Mouse (Mus musculus): ENCODE data around the gene Acsf3. TPM values are rescaled to one million over a fixed set of nuclear protein-coding genes. Genes with fewer than 3 reads are reported as not detected.
A peak's percentile ranks its signal among the peaks of the same experiment; 100 is the strongest.

Gene Acsf3
- total RNA-seq, 4 experiments from 2014 or later: 10.5 to 13.1 (median 11.5) TPM

DNA sequence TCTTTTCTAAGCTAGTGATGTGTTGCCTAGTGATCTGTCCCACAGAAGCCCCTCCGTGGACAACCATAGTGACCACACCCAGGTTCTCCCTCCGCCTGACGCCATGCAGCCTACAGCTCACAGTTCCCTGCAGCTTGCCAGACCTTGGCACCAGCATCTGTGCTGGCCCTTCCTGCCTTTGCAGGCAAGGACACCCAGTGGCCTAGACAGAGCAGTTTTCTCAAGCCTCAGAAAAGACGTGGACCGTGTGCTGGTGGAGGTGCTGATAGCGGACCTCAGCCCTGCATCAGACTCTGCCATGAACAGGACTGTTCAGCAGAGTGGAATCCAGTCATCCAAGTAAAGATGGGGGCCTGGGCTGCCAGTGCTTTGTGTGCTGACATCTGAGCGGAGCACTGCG is 35.1 kb downstream of the Acsf3 start:
- DNase-seq (ENCODE audit: low spot score in 2 of 2): no peak

DNA sequence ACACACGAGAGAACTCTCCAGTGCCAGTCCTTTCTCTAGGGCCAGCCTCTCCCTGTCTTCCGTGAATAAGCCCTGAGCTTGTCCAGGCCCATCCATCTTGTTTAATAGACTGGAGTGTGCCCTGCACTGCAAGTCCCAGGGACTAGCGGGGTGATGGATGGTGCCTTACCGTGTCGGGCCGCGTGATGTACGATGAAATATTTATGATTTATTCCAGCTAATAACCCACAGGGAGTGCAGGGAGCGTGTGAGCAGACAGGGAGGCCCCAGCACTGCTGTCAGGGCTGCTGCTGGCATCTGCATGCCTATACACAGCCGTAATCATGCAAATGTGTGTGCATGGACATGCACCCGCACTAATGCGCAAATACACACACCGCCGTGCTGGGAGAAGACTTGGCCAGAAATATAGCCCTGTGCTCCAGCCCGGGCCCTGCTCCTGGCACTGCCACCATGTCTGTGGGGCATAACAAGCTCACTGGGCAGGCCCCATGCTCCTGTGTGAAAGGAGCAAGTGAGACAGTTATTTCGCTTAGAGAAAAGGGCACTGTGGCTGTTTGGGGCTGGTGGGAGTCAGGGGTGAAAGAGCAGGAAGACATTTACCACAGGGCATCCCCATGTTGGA is 36.7 kb downstream of the Acsf3 start:
- DNase-seq (ENCODE audit: low spot score in 2 of 2): no peak

DNA sequence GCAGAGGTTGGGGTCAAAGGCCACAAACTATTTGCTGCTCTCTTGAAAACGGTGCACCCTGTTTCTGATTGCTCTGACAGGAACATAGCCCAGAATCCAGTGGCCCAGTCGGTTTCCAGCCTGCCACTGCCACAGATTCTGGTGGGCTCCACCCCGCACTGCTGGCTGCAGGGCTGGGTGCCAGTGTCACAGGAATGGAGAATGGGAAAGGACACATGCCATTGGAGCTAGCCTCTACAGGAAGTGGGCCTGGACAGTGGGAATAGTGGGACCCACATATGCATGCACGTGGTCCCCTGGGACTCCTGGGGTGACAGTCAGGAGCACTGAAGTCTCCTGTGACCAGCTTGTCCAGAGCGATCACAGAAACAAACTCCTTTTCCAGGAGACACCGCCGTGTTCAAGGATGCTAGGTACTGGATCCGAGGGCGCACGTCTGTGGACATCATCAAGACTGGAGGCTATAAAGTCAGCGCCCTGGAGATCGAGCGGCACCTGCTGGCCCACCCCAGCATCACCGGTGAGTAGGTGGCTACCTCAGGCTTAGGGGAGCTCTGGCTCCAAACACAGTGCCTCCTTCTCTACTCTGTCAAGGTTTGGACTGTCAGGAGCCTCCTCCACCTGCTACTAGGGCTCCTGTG is 37.4 kb downstream of the Acsf3 start:
- DNase-seq (ENCODE audit: low spot score in 2 of 2): no peak

DNA sequence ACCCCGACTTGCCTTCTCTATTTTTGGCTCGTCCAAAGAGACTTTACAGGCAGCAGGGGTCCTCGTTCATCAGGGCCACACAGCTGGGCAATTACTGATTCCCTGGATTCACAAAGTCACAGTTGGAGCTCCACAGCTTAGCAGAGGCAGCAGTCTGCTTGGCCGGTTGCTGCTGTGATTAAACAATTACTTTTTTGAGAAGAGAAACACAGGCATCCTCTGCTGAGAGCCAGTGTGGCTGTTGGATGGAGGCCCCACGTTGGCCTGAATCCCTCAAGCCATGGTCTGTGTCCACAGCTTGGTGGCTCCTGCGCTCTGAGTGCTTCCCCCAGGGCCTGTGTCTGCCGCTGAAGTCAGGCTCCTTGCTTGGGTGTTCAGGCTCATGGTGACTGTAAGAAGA is 39.3 kb downstream of the Acsf3 start:
- DNase-seq (ENCODE audit: low spot score in 2 of 2): no peak

DNA sequence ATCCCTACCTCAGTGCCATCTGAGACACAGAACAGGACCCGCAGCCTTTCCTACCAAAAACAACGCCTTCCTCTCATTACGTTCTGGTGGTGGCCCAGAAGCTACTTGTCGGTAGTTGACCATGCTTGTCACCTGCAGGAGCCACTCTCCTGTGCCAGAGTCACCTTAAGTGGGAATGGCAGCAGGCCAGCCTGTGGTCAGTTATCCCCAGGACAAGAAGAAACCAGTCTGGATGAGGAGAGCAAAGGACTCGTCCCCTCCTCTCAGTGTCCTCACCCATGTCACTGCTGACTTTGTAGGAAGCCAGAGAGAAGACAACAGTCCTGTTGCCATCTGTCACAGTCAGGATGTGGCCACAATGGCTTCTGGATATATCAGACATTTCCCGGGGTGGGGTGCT is 41.7 kb downstream of the Acsf3 start:
- DNase-seq (ENCODE audit: low spot score in 2 of 2): no peak

DNA sequence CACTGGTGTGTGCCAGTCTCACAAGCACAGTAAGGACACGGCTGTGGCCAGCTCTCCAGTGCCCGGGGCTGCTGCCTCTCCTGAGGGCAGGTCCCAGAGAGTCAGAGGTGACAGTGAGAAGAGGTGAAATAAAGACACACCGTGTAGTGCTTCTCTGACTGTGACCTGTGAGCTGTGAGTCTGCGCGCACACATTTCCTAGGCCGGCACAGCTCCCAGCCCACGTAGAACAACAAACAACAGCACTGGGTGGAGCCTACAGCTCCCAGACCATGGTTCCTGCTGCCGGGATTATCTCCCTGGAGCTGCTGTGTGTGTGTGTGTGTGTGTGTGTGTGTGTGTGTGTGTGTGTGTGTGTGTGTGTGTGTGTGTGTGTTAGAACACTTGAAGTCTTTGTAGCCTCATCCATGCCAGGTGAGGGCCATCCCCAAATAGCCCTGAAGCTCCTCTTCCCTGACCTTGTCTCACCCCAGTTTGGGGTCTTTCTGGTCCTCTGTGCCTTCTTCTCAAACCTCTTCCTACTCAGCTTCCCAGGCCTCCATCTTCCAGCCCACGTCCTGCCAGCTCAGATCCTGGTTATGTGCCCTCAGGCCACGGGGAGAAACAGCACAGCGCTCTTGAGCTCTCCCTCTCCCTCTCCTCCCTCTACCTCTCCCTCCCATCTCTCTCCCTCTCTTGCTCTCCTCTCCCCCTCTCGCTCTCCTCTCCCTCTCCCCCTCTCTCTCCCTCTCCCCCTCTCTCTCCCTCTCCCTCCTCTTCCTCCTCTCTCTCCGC is 42.6 kb downstream of the Acsf3 start:
- DNase-seq (ENCODE audit: low spot score in 2 of 2): no peak

DNA sequence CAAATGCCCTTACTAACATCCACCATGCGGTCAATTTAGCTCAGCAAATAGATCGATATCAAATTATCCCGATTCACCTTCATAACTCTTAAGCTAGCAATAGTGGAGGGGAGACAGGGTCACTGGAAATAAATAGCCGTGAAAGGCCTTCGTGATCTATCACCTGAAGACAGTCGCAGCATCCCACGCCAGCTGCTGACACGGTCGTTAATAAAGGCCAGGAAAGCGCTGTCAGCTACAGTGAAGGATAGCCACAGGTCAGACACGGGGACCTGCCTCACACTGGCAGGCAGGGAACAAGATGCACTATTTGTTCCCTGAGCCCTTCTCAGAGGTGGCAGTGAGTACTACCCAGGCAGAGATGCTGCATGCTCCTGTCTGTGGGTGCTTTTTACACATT is 44.5 kb downstream of the Acsf3 start:
- no peak for DNase-seq (ENCODE audit: low spot score in 2 of 2)

DNA sequence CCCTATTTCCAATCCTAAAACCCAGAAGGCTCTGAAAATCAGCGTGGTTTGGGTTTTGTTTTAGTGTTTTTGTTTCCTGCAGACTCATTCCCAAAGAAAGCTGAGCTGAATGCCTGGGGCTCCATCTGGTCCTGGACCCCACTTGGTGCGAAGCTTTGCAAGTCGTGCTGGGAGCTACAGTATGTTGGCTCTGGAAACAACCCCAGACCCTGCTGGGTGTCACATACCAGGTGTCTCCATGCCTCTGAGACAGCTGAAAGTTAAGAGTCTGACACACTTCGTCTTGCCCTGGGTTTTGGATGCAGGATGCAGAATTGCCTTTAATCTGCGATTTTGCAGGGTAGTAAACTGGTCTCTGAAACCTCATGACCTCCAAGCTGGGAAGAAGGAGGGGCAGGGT is 49.3 kb downstream of the Acsf3 start:
- DNase-seq (ENCODE audit: low spot score in 2 of 2): no peak

DNA sequence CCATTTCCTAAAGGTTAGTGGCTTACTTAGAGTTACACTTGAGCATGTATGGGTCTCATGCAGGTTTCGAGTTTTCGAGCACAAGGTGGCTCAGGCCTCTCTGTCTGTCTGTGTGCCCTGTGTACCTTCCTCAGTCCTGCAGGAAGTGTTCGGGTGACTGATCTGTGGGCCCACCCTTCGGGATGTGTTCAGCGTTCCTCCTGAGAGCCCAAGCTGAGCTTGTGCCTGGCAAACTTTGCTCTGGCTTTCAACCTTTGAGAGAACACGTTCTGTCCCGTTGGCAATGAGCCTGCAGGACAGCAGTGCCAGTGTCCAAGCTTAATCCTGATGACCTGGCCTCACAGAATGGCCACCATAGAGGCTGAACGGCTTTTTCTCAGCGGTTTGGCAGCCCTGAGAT is 49.7 kb downstream of the Acsf3 start:
- DNase-seq (ENCODE audit: low spot score in 2 of 2): no peak

DNA sequence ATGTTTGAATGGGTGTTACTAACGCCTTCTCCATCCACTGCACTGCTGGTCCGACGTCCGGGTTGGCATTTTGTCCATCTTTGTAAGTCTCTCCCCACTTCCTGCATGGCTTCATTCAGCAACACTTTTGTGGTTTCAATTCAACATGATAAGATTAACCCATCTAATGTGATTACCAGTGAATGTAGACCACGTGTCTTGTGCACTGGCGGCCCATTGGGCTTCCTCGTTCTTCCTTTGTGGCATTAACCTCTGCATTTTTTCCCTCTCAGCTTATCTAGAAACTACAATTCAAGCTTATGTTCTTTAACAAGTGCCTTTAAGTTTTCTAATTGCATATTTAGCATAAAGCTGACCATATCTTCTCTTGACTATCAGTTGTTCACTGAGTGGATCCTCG is 50.1 kb downstream of the Acsf3 start:
- no peak for DNase-seq (ENCODE audit: low spot score in 2 of 2)

DNA sequence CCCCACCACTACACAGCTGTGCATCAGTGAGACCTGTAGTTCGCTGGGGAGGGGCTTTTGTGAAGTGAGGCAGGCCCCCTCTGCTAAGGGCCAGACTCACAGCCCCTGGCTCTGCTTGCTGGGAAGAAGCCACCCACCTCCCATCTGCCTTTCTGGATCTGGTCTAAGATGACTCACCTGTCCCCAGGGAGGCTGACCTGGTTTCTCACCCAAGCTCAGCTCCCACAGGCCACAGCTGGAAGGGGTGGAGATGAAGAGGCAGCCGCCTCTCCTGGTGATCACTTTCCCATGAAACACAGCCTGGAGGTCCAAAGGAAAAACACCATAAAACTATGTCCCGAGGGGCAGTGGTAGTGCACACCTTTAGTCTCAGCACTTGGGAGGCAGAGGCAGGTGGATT is 54.1 kb downstream of the Acsf3 start:
- no peak for DNase-seq (ENCODE audit: low spot score in 2 of 2)

DNA sequence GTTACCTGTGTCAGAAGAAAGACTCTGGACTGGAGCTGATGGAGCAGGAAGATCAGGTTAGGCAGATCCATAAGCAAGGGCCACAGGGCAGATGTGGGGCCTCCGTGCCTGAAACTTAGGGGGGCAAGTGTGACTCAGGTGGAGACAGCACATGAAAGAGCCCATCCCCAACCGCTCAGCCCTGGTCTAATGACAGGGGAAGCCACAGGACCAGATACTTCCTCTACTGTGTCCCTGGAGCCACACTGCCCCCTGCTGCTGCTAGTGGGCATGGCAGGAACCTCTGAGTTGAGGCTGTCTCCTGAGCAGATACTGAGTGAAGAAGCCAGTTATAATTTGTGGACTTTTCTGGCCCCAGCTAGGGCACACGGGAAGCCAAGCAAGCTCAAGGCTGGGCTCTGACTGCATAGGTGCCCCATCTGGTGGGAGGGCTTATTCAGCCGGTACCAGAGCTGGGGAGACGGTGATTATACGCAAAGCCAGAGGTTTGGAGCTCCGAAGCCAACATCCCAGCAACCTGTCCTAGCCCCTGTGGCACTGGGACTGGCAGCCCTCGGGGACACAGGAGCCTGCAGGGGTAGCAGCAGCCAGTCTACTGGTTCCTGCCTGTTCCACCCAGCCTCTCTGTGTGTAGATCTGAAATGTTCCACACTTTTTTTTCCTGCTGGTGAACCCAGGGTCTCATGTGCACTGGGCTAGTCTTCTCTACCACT is 55.2 kb downstream of the Acsf3 start:
- DNase-seq (ENCODE audit: low spot score in 2 of 2): peak; percentile 82 to 85

DNA sequence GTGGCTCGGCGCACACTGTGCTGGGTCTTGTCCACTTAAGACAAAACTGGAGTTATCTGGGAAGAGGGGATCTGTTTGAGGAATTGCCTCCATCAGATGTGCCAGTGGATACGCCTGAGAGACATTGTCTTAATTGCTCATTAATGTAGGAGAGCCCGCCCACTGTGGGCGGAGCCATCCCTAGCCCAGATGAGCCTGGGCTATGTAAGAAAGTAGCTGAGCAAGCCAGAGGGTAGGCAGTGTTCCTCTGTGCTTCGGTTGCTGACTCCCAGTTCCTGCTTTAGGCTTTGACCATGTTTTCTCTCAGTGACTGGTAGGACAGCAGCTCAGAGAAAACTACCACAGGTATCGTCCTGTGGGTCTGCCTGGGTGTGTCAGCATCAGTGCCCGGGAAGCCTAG is 59.1 kb downstream of the Acsf3 start:
- no peak for DNase-seq (ENCODE audit: low spot score in 2 of 2)

DNA sequence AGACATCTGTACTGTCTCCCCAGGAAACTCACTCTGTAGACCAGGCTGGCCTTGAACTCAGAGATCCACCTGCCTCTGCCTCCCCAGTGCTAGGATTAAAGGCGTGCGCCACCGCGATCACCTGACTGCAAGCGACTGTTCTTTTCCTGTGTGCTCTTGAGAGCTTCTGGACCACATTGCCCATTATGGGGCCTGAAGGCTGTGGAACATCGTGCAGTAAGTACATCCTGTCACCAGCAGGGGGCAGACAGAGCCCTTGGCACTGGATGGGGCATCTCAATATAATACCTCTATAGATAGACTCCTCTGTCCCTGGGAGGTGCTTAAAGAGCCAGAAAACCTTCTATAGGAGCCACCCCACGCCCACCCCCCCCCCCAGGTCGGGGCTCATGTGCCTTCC is 59.7 kb downstream of the Acsf3 start:
- peak; percentile 59 to 66 for DNase-seq (ENCODE audit: low spot score in 2 of 2)

DNA sequence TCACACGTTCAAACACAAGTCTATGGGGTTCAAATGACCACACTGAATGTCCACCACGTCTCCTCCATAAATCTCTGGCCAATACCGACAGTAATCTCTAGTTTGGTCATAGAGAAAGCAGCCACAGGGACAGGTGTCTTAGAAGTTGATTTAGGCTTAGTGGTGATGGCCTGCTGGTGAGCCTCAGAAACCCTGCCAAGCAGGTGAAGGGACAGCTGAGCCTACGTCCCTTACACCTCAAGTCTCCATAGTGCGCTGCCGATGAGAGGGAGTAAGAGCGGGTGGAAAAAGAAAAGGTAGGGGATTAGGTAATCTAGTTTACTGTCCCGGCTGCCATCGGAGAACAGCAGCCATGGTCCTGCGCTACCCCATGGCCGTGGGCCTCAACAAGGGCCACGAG is 60.9 kb downstream of the Acsf3 start:
- no peak for DNase-seq (ENCODE audit: low spot score in 2 of 2)

DNA sequence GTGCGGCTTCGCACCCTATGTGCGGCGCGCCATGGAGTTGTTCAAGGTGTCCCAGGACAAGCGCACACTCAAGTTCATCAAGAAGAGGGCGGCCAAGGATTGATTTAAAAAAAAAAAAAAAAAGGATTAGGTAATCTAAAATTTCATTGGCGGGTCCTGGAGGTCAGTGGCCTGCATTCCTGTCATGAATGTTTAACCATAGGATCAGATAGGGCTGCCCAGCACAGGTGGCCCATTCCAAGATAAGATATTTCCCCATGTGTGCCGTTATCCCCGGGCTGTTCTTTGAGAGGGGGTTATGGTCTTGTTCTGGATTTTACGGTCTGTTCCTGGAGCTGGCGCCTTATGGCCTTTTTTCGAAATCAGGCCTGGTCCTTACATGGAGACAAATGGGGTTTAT is 61.4 kb downstream of the Acsf3 start:
- DNase-seq (ENCODE audit: low spot score in 2 of 2): no peak

DNA sequence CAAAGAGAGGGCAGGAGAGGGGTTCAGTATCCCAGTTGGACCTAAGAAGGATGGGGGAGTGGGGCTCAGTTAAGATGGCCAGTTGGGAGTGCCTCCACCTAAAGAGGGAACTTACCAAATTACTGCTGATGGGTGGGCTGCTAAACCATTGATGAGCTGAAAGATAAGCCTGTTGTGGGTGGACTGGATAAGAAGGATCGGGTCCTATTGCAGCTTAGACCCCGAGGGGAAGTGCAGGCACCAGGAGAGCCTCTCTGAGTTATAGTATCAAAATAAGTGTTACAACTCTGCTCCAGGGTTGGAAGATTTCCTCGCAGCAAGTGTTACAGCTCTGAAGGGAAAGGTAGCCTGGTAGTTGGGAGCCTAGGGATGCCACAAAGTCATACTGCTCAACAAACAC is 68.9 kb downstream of the Acsf3 start:
- DNase-seq (ENCODE audit: low spot score in 2 of 2): no peak

DNA sequence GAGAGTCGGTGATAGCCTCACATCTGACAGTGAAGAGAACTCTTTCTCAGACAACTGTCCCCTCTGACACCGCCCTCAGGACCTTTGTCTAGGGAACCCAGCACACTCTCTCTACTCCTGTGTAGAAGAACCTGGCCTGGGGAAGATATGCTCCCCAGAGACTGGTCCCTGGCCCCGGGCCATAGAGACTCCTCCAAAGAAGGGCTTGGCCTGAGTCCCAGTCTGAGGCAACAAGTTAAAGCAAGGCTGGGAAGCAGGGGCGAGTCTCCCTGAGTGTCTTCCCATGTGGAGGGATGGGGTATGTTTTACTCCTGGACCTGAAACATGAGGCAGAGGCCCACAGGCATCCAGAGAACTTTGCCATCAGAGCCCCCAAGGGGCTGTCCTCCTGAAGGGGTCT is 70.4 kb downstream of the Acsf3 start:
- no peak for DNase-seq (ENCODE audit: low spot score in 2 of 2)

DNA sequence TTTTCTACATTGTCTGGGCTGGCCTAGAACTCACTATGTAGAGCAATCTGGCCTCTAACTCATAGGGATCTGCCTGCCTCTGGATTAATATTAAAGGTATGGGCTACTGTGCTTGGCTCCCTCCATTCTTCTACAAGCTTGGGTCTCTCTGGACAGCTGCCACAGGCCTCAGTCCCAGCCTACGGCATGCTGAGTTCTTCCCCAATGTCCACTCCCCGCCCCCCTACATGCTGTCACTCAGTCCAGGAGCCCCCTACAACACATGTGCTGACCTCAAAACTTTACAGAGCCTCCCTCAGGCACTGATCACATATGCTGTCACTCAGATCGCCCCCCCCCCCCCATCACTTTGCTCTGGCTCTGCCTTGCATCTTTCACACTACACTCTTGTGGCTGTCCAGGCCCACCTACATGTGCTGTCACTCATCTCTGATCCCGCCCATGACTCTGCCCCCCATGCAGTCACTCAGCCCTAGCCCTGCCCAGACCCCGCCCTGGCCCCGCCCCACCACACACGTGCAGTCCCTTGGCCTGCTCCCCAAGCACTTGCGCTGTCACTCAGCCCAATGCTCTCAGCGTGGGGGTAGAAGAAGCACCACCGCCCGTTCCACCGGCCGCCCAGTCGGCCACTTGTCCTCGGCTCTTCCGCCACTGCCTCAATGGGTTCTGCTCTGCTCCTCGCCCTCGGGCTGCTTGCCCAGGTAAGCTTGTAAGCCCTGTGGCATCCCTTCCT is 72.7 kb downstream of the Acsf3 start, which contains the start of gene Cdh15:
TSS of gene Cdh15 (plus strand) at position 138 of the 733 bp plus-strand sequence.
- peak; percentile 54 to 70 for DNase-seq (ENCODE audit: low spot score in 2 of 2)

DNA sequence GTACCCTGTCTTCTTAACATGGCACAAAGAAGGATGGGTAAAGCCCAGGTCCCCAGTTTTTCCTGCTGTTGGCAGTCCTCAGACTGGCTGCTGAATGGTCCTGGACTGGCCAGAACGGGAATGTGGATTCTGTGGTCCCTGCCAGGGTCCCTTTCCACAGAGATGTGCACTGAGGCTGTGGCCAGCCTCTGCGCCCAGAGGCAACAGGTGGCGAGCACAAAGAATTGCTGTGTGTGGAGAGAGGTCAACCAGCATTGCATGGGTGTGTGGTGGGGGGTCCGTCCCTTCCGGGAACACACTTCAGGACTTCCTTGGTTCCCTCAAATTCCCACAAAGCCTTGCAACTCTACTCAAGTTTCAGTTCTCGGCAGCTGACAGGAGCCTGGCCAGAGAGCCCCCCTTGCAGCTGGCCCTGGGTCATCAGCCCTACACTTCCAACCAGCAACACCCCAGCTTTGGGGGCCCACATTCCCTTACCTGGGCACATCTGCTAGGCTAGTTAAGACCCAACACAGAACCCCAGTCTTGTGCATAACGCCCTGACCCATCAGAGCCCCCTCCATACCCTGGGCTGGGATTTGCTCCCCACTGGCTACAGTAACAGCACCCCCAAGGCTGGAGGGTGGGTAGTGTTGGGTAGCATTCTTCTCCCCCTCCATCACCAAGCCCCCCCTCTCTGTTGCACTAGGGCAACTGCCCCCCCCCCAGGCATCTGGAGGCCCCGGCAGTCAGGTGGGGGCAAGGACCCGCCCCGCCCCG is 74.0 kb downstream of the Acsf3 start:
- DNase-seq (ENCODE audit: low spot score in 2 of 2): no peak

Measured in gastrocnemius, adult 8-10 months (tissue).